Mouse (Mus musculus): ENCODE data around the gene Dlgap4. TPM values are rescaled to one million over a fixed set of nuclear protein-coding genes. Genes with fewer than 3 reads are reported as not detected.

Dlgap4 gene
- polyA plus RNA-seq, 1 experiment = 63.5 TPM

DNA sequence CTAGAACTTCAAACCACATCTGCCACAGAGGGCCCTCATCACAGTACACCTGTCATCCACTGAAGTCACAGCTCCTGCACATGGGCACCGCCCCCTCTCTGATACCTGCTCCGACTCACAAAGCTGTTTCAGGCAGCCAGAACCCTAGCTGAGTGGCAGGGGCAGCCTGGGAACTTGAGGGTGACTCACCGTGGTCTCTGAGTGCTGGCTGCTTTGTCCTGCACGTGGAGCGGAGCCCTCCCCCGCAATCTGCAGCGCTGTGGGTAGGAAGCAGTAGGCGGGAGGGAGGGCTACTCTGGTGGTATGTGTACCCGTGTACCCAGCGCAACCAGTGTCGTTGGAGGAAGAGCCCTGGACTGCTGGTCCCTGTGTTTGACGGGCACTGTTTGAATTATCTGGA is 69.5 kb downstream of the Dlgap4 start:
- no peaks in the 10 kb centered on the region; the same call in 1 of the 2 replicates for H3K4me1 ChIP-seq (ENCODE audit: control insufficient read depth, insufficient read depth, low read length)
- WGBS = 13% methylated on average over 12 of the region's 12 CpGs

DNA sequence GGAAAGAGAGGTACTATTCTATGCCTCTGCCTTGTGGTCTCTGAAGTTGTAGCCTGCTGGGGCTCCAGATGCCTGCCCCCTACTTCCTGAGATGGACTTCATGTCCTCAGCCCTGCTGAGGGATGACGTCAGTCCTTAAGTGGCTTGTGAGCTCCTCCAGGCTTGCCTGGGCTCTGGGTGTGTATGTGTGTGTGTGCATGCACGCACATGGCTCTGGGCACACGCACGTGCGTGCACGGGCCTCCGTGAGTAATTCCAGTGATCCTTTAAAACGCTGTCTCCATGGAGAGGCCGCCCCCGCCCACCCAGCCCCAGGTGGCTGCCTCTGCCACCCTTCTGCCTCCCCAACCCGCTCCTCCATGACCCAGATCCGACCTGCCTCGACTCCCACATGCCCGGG is 72.5 kb downstream of the Dlgap4 start:
- H3K27ac ChIP-seq (ENCODE audit: control insufficient read depth, insufficient read depth, low read depth, low read length, poor library complexity) = no peak overlapping the region
- 82% methylated on average over 14 of the region's 14 CpGs for WGBS
- TF ChIP-seq CTCF (IDR thresholded peaks at IDR 0.05; ENCODE audit: control insufficient read depth, insufficient read depth, low read length) (no peak), POLR2A (IDR thresholded peaks at IDR 0.05; ENCODE audit: borderline replicate concordance, control insufficient read depth, low read depth, low read length) (no peak)
- H3K4me1 ChIP-seq (ENCODE audit: control insufficient read depth, insufficient read depth, low read length) = no peaks in the 10 kb centered on the region
- no peak overlapping the region for H3K4me3 ChIP-seq (replicated peaks; ENCODE audit: control insufficient read depth, low read depth, low read length)

More for the DNA sequence above, 69.5 kb downstream of the Dlgap4 start:
- Histone ChIP-seq H3K27ac (ENCODE audit: control insufficient read depth, insufficient read depth, low read depth, low read length, poor library complexity) (no peak overlapping the region), H3K4me3 (replicated peaks; ENCODE audit: control insufficient read depth, low read depth, low read length) (no peak overlapping the region)
- TF ChIP-seq POLR2A (IDR thresholded peaks at IDR 0.05; ENCODE audit: borderline replicate concordance, control insufficient read depth, low read depth, low read length) (no peak), CTCF (IDR thresholded peaks at IDR 0.05; ENCODE audit: control insufficient read depth, insufficient read depth, low read length) (no peak)

- no peaks in the 10 kb centered on the region for H3K4me1 ChIP-seq (ENCODE audit: control insufficient read depth, insufficient read depth, low read length)
- no peak overlapping the region for H3K4me3 ChIP-seq (replicated peaks; ENCODE audit: control insufficient read depth, low read depth, low read length)
- 59% methylated on average over 4 of the region's 4 CpGs for WGBS
- TF ChIP-seq POLR2A (IDR thresholded peaks at IDR 0.05; ENCODE audit: borderline replicate concordance, control insufficient read depth, low read depth, low read length) (no peak), CTCF (IDR thresholded peaks at IDR 0.05; ENCODE audit: control insufficient read depth, insufficient read depth, low read length) (no peak)
- H3K27ac ChIP-seq (ENCODE audit: control insufficient read depth, insufficient read depth, low read depth, low read length, poor library complexity) = no peak overlapping the region
Measured at GRCm38 (mm10) chr2:156686754-156687153, 73.2 kb downstream of the Dlgap4 start.

DNA sequence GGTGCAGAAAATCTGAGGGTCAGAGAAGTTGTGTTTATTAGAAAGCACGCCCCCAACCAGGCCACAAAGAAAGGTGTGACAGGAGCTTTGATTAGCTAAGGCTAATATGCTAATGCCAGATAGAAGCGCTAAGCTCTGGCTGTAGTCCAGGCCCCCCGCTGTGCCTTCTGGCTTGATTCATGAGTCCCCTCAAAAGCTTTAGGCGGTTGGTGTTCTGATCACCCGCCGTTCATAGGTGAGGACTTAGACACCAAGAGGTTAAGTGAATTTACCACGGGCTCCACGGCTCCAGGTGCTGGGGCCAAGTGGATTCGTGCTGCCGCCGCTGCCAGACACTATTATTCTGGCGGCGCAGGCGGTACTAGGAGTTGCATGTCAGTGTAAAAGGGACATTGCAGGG is 75.1 kb downstream of the Dlgap4 start:
- H3K4me3 ChIP-seq (replicated peaks; ENCODE audit: control insufficient read depth, low read depth, low read length) = no peak overlapping the region
- H3K27ac ChIP-seq (ENCODE audit: control insufficient read depth, insufficient read depth, low read depth, low read length, poor library complexity) = no peak overlapping the region
- no peaks in the 10 kb centered on the region for H3K4me1 ChIP-seq (ENCODE audit: control insufficient read depth, insufficient read depth, low read length)
- TF ChIP-seq POLR2A (IDR thresholded peaks at IDR 0.05; ENCODE audit: borderline replicate concordance, control insufficient read depth, low read depth, low read length) (no peak), CTCF (IDR thresholded peaks at IDR 0.05; ENCODE audit: control insufficient read depth, insufficient read depth, low read length) (no peak)
- 20% methylated on average over 14 of the region's 14 CpGs for WGBS

DNA sequence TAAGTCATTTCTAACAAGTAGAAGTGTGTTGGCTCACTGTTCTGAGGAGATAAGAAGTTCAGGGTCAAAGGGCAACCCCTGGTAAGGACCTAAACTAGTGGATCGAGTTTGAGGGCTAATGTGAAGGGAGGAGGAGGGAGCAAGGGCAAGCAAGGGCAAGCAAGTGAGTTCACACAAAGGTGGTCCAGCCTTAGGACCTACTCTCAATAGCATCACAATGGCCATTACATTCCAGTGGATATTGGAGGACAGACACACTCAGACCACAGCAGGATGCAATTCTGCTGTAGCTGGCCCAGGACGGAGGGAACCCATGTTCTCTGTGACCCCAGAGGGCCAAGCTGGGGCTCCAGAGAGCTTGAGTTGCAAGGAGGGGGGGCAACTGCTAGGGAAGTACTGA is 77.3 kb downstream of the Dlgap4 start:
- WGBS = 51% methylated on average over 2 of the region's 2 CpGs
- H3K4me3 ChIP-seq (replicated peaks; ENCODE audit: control insufficient read depth, low read depth, low read length) = no peak overlapping the region
- H3K27ac ChIP-seq (ENCODE audit: control insufficient read depth, insufficient read depth, low read depth, low read length, poor library complexity) = no peak overlapping the region
- H3K4me1 ChIP-seq (ENCODE audit: control insufficient read depth, insufficient read depth, low read length) = no peaks in the 10 kb centered on the region
- TF ChIP-seq POLR2A (IDR thresholded peaks at IDR 0.05; ENCODE audit: borderline replicate concordance, control insufficient read depth, low read depth, low read length) = no peak
- no peak for TF ChIP-seq CTCF (IDR thresholded peaks at IDR 0.05; ENCODE audit: control insufficient read depth, insufficient read depth, low read length)

GRCm38 (mm10) chr2:156691746-156692145 is 78.2 kb downstream of the Dlgap4 start:
- 72% methylated on average over 9 of the region's 9 CpGs for WGBS
- no peaks in the 10 kb centered on the region for H3K4me1 ChIP-seq (ENCODE audit: control insufficient read depth, insufficient read depth, low read length)
- no peak for TF ChIP-seq POLR2A (IDR thresholded peaks at IDR 0.05; ENCODE audit: borderline replicate concordance, control insufficient read depth, low read depth, low read length)
- no peak for TF ChIP-seq CTCF (IDR thresholded peaks at IDR 0.05; ENCODE audit: control insufficient read depth, insufficient read depth, low read length)
- H3K4me3 ChIP-seq (replicated peaks; ENCODE audit: control insufficient read depth, low read depth, low read length) = no peak overlapping the region
- H3K27ac ChIP-seq (ENCODE audit: control insufficient read depth, insufficient read depth, low read depth, low read length, poor library complexity) = no peak overlapping the region

DNA sequence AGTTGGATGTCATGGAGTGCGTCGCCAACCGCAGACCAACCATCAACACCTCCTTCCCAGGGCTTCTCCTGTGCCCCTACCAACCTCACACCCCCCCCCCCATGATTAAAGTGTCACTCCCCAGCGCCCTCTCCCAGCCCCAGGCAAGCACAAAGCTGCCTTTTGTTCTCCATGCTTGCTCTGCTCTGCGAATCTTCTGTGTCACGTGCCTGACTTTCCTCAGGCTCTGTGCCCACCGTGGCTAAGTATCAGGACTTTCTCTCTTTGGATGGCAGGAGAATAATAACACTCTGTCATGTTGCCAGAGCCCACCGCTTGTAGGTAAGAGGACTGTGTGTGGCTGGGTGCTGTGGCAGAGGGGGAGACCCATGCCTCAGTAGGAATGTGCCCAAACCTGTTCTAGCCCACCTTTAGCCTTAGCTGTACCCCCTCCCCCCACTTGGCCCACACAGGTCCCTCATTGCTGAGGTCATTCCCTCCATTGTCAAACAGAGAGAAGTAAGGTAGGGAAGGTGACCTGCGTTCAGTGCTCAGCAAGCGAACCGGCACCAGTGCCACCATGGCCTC is 79.8 kb downstream of the Dlgap4 start:
- WGBS = 78% methylated on average over 11 of the region's 11 CpGs
- TF ChIP-seq CTCF (IDR thresholded peaks at IDR 0.05; ENCODE audit: control insufficient read depth, insufficient read depth, low read length) (no peak), POLR2A (IDR thresholded peaks at IDR 0.05; ENCODE audit: borderline replicate concordance, control insufficient read depth, low read depth, low read length) (no peak)
- H3K4me1 ChIP-seq (ENCODE audit: control insufficient read depth, insufficient read depth, low read length) = no peaks in the 10 kb centered on the region

DNA sequence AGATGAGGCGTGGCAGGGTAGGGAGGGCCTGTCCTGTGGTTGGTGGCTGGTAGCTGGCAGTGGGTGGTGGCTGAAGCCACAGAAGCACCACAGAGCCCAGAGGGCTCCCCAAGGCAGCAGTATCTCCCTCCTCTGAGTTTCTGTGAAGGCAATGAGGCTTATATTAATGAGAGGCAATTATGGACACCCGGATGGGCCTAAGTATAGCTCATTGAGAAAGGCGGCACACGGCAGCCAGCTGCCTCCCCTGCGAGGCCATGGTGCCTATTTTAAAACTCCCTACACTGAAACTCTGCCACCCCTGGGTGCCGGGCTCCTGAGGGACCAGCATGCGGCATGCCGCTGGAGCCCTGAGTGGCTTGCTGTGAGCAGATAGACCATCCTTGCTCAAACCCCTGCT is 83.8 kb downstream of the Dlgap4 start:
- no peak overlapping the region for H3K4me3 ChIP-seq (replicated peaks; ENCODE audit: control insufficient read depth, low read depth, low read length)
- WGBS = 61% methylated on average over 8 of the region's 8 CpGs

More for the DNA sequence above, 79.8 kb downstream of the Dlgap4 start:
- no peak overlapping the region; the same call in 1 of the 2 replicates for H3K27ac ChIP-seq (ENCODE audit: control insufficient read depth, insufficient read depth, low read depth, low read length, poor library complexity)
- H3K4me3 ChIP-seq (replicated peaks; ENCODE audit: control insufficient read depth, low read depth, low read length) = no peak overlapping the region

GRCm38 (mm10) chr2:156698168-156698567 is 84.7 kb downstream of the Dlgap4 start:
- 75% methylated on average over 9 of the region's 9 CpGs for WGBS
- Histone ChIP-seq H3K4me3 (replicated peaks; ENCODE audit: control insufficient read depth, low read depth, low read length) (no peak overlapping the region), H3K27ac (ENCODE audit: control insufficient read depth, insufficient read depth, low read depth, low read length, poor library complexity) (no peak overlapping the region), H3K4me1 (ENCODE audit: control insufficient read depth, insufficient read depth, low read length) (no peaks in the 10 kb centered on the region)
- no peak for TF ChIP-seq POLR2A (IDR thresholded peaks at IDR 0.05; ENCODE audit: borderline replicate concordance, control insufficient read depth, low read depth, low read length)
- TF ChIP-seq CTCF (IDR thresholded peaks at IDR 0.05; ENCODE audit: control insufficient read depth, insufficient read depth, low read length) = no peak

More for the DNA sequence above, 83.8 kb downstream of the Dlgap4 start:
- no peak for TF ChIP-seq CTCF (IDR thresholded peaks at IDR 0.05; ENCODE audit: control insufficient read depth, insufficient read depth, low read length)
- TF ChIP-seq POLR2A (IDR thresholded peaks at IDR 0.05; ENCODE audit: borderline replicate concordance, control insufficient read depth, low read depth, low read length) = no peak
- Histone ChIP-seq H3K4me1 (ENCODE audit: control insufficient read depth, insufficient read depth, low read length) (no peaks in the 10 kb centered on the region), H3K27ac (ENCODE audit: control insufficient read depth, insufficient read depth, low read depth, low read length, poor library complexity) (no peak overlapping the region)

All from bone marrow, adult 2 months (tissue).